Mouse (Mus musculus) CH12.LX (cell line): ENCODE measurements around the gene Fitm2. TPM values are rescaled to one million over a fixed set of nuclear protein-coding genes. Genes with fewer than 3 reads are reported as not detected.

ENCODE experiments used
- DNase-seq: peaks from one replicate; pipeline ENCODE4 v3.0.0-alpha.2; 2013; ENCODE audit errors: extremely low read depth
- H3K27ac ChIP-seq: 2 replicates; pipeline ENCODE4 v1.5.1; 2012; ENCODE audit warnings: low read depth, mild to moderate bottlenecking, control low read depth, moderate library complexity; ENCODE audit not compliant: insufficient read depth
- H3K27me3 ChIP-seq: replicated peaks from 2 replicates; pipeline ENCODE3; 2012; ENCODE audit warnings: inconsistent platforms
- H3K36me3 ChIP-seq, 2 experiments: replicated peaks in 1 of 2; 2 replicates each; pipeline versions ENCODE3 to v1.6.1; 2012; ENCODE audit warnings: inconsistent platforms in 1 of 2, low read length in 1 of 2, mild to moderate bottlenecking in 1 of 2, mixed read lengths in 1 of 2, moderate library complexity in 1 of 2; ENCODE audit not compliant: control insufficient read depth in 1 of 2, insufficient read depth in 1 of 2
- H3K4me1 ChIP-seq, 2 experiments: 2 replicates each; pipeline ENCODE4 v1.6.1; 2012; ENCODE audit warnings: inconsistent platforms in 1 of 2, moderate library complexity in 1 of 2; ENCODE audit not compliant: insufficient read depth in 2 of 2, control insufficient read depth in 1 of 2
- H3K4me2 ChIP-seq: 2 replicates; pipeline ENCODE4 v1.6.1; 2012; ENCODE audit warnings: low read depth, mild to moderate bottlenecking, control low read depth; ENCODE audit not compliant: poor library complexity, insufficient read depth, severe bottlenecking
- H3K4me3 ChIP-seq, 3 experiments: fragments of 150-350 bp in 1 of 3; sonication (generic) in 1 of 3; replicated peaks in 1 of 3; 2 replicates each; pipeline versions ENCODE3 to v1.5.1; 2011 to 2012; ENCODE audit warnings: low read depth in 2 of 3, low read length in 2 of 3, mild to moderate bottlenecking in 2 of 3, moderate library complexity in 2 of 3, control low read depth in 1 of 3, improper control_type of control experiment in 1 of 3, inconsistent platforms in 1 of 3, mixed read lengths in 1 of 3; ENCODE audit not compliant: poor library complexity in 1 of 3
- H3K79me2 ChIP-seq: replicated peaks from 2 replicates; pipeline ENCODE4 v1.6.1; 2012; ENCODE audit warnings: mild to moderate bottlenecking, moderate library complexity; ENCODE audit not compliant: control insufficient read depth, poor library complexity, insufficient read depth, severe bottlenecking; ENCODE audit errors: extremely low read depth
- H3K9ac ChIP-seq: 2 replicates; pipeline ENCODE4 v1.6.1; 2012; ENCODE audit warnings: low read depth, mild to moderate bottlenecking, control low read depth, moderate library complexity; ENCODE audit not compliant: insufficient read depth
- H3K9me3 ChIP-seq: replicated peaks from 2 replicates; pipeline ENCODE3; 2012; ENCODE audit warnings: low read length, inconsistent platforms, mixed read lengths
- BHLHE40 ChIP-seq: IDR thresholded peaks from 2 replicates; pipeline ENCODE4 v1.6.1; 2011; ENCODE audit warnings: mild to moderate bottlenecking, low read depth, low read length, improper control_type of control experiment
- CHD1 ChIP-seq: IDR thresholded peaks from 2 replicates; pipeline ENCODE4 v1.6.1; 2012; ENCODE audit warnings: low read depth, low read length, improper control_type of control experiment, inconsistent platforms
- ELF1 ChIP-seq: IDR thresholded peaks from 2 replicates; pipeline ENCODE4 v1.6.1; 2014; ENCODE audit warnings: low read depth, mild to moderate bottlenecking, inconsistent platforms, low read length, improper control_type of control experiment
- ETS1 ChIP-seq: conservative IDR thresholded peaks from 2 replicates; pipeline ENCODE4 v1.6.1; 2012; ENCODE audit warnings: low read depth, mild to moderate bottlenecking, inconsistent platforms, low read length, improper control_type of control experiment, moderate library complexity
- JUN ChIP-seq: IDR thresholded peaks from 2 replicates; pipeline ENCODE4 v1.6.1; 2011; ENCODE audit warnings: low read depth, mild to moderate bottlenecking, low read length, improper control_type of control experiment, moderate library complexity; ENCODE audit not compliant: insufficient read depth
- KAT2A ChIP-seq: IDR thresholded peaks from 2 replicates; pipeline ENCODE4 v1.6.1; 2012; ENCODE audit warnings: low read length, improper control_type of control experiment, inconsistent platforms; ENCODE audit not compliant: insufficient replicate concordance
- MYC ChIP-seq: IDR thresholded peaks from 2 replicates; pipeline ENCODE4 v1.6.1; 2011; ENCODE audit warnings: low read depth, mild to moderate bottlenecking, improper control_type of control experiment, low read length
- NELFE ChIP-seq: IDR thresholded peaks from 2 replicates; pipeline ENCODE4 v1.6.1; 2011; ENCODE audit warnings: low read depth, low read length, improper control_type of control experiment
- PAX5 ChIP-seq: IDR thresholded peaks from 2 replicates; pipeline ENCODE4 v1.6.1; 2012; ENCODE audit warnings: low read length, inconsistent platforms, mixed read lengths
- TBP ChIP-seq: conservative IDR thresholded peaks from 2 replicates; pipeline ENCODE4 v1.6.1; 2011; ENCODE audit warnings: low read depth, low read length, improper control_type of control experiment
- TCF12 ChIP-seq: IDR thresholded peaks from 2 replicates; pipeline ENCODE4 v1.6.1; 2014; ENCODE audit warnings: low read depth, mild to moderate bottlenecking, inconsistent platforms, low read length, improper control_type of control experiment
- UBTF ChIP-seq: IDR thresholded peaks from 2 replicates; pipeline ENCODE4 v1.6.1; 2012; ENCODE audit warnings: low read depth, mild to moderate bottlenecking, inconsistent platforms, low read length, improper control_type of control experiment, moderate library complexity
- USF1 ChIP-seq: IDR thresholded peaks from 2 replicates; pipeline ENCODE4 v1.6.1; 2014; ENCODE audit warnings: low read depth, mild to moderate bottlenecking, inconsistent platforms, low read length, improper control_type of control experiment
- USF2 ChIP-seq: conservative IDR thresholded peaks from 2 replicates; pipeline ENCODE4 v1.6.1; 2011; ENCODE audit warnings: low read depth, low read length, improper control_type of control experiment
- ZC3H11A ChIP-seq: IDR thresholded peaks from 2 replicates; pipeline ENCODE4 v1.6.1; 2012; ENCODE audit warnings: low read depth, mild to moderate bottlenecking, inconsistent platforms, low read length, improper control_type of control experiment
- ZMIZ1 ChIP-seq: IDR thresholded peaks from 2 replicates; pipeline ENCODE4 v1.6.1; 2012; ENCODE audit warnings: low read depth, mild to moderate bottlenecking, inconsistent platforms, low read length, improper control_type of control experiment
- ZNF384 ChIP-seq: IDR thresholded peaks from 2 replicates; pipeline ENCODE4 v1.6.1; 2012; ENCODE audit warnings: low read depth, low read length, improper control_type of control experiment, inconsistent platforms
- dilution Hi-C: fragments of 300-500 bp; cut with MboI; formaldehyde crosslinking; loops from 2 replicates; pipeline ENCODE4 v1.14.3; 2020; ENCODE audit warnings: low sequenced_read_pairs; ENCODE audit not compliant: extremely low pct_unique_long_range_greater_than_20kb, extremely low pct_ligation_motif_present
- in situ Hi-C: fragments of 300-500 bp; cut with MboI; formaldehyde crosslinking; loops from 3 replicates; pipeline ENCODE4 v1.14.3; 2019; ENCODE audit warnings: low sequenced_read_pairs, low pct_ligation_motif_present, low pct_unique_long_range_greater_than_20kb, mixed read lengths
- polyA plus RNA-seq: library from polyadenylated mRNA; unstranded; fragments of >175 nt; gene quantifications from 2 replicates; pipeline ENCODE4 v1.2.1, GENCODE M21; 2012; ENCODE audit warnings: low read depth; ENCODE audit not compliant: insufficient read length
- total RNA-seq, 2 experiments: library from RNA; depleted of rRNA; stranded (reverse); fragments of 300-350 nt in 1 of 2; fragments of >200 nt in 1 of 2; gene quantifications; 2 replicates each; pipeline ENCODE4 v1.2.3; 2012 to 2014

Fitm2 gene
- total and polyA plus RNA-seq, 3 experiments, result 3.9 to 5.5 (median 5.0) TPM

GRCm38 (mm10) chr2:163460622-163461021, 11.8 kb downstream of the Fitm2 start:
- no peaks in the 10 kb centered on the region for H3K4me1 ChIP-seq
- peaks cover 0 to 4% of the 10 kb centered on the region in 2 experiments for H3K36me3 ChIP-seq
- H3K27ac ChIP-seq, result no peak overlapping the region
- peaks cover 37% of the 10 kb centered on the region for H3K27me3 ChIP-seq
- H3K9me3 ChIP-seq, result no peaks in the 10 kb centered on the region
- no peaks in the 10 kb centered on the region for H3K79me2 ChIP-seq
- H3K9ac ChIP-seq, result no peak overlapping the region
- dilution Hi-C loops, result no loop called here
- no peak overlapping the region for H3K4me3 ChIP-seq
- in situ Hi-C loops, result no loop called here
- H3K4me2 ChIP-seq, result no peak overlapping the region
- no peak for DNase-seq
- TF ChIP-seq TBP, result no peak
- TF ChIP-seq CHD1, result no peak
- TF ChIP-seq MYC, result no peak
- TF ChIP-seq USF1, result no peak
- TF ChIP-seq BHLHE40, result no peak
- no peak for TF ChIP-seq JUN
- no peak for TF ChIP-seq ZC3H11A
- TF ChIP-seq TCF12, result no peak

- TF ChIP-seq USF2, result no peak
- no peak for TF ChIP-seq JUN
- no peak for TF ChIP-seq ZC3H11A
- TF ChIP-seq PAX5, result no peak
- TF ChIP-seq NELFE, result no peak
- TF ChIP-seq MYC, result no peak
- no peak for TF ChIP-seq ETS1
- TF ChIP-seq KAT2A, result no peak
- no peak for TF ChIP-seq ZNF384
- TF ChIP-seq UBTF, result no peak
- no peak for TF ChIP-seq ELF1
- TF ChIP-seq CHD1, result no peak
- TF ChIP-seq ZMIZ1, result no peak
- Histone ChIP-seq H3K27ac (no peak overlapping the region), H3K79me2 (no peaks in the 10 kb centered on the region), H3K4me2 (no peak overlapping the region), H3K36me3 (no peaks in the 10 kb centered on the region), H3K9me3 (no peaks in the 10 kb centered on the region), H3K4me3 (no peak overlapping the region), H3K4me1 (no peaks in the 10 kb centered on the region), H3K9ac (no peak overlapping the region), H3K27me3 (peaks cover 48% of the 10 kb centered on the region)
- dilution Hi-C loops (no loop called here), in situ Hi-C loops (no loop called here)
- no peak for DNase-seq
Measured at GRCm38 (mm10) chr2:163459380-163459779, 13.0 kb downstream of the Fitm2 start.
